In the genomic region with DNA sequence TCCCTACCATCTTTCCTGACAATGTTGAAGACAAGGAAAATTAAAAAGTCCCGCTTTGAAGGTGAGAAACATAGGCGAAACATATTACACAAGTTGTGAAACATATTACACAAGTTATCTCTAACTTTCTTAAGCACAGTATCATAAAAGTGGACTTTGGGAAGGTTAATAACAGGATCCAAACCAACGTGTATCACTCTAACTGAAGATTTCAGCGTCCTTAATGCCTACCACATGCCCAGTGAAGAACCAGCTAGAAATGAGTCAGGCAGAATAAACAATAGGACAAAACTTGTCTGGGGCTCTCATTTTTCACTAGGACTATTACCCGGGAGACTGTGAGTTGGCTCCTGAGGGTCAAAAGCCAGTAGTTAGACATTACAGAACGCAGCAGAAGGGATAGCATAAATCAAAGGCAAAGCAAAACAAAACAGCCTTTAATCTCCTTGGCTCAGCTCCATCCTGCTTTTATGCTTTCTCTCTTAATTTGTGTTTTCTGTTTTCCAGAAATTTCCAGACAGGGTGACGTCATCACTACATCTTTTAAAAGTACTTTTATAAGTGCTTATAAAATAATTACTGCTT, we compare ENCODE assay signal across 24 mouse cellular contexts.
DNase-seq lines count a peak whose midpoint lies in the region; ATAC-seq and TF ChIP-seq lines count a peak whose summit lies in the region.
"Had no signal": no experiment of that assay in that cellular context is flagged by ENCODE, and none has a peak within 500 bp of the region (broad histone marks: within the 10 kb centered on the region; RNA-seq: fewer than 3 reads in every experiment).

No protein-coding gene starts in this region.

- WGBS in lung, embryonic 14.5 days: 41% methylated on average over 7 of the region's 7 CpGs

- ATAC-seq in lung, embryonic 14.5 days (ENCODE audit: insufficient read depth): peak; percentile 75
- peak; percentile 74 for ATAC-seq in Patski
- ATAC-seq: CD4-positive, CD25-positive, alpha-beta regulatory T cell, adult 4 months; forebrain, postnatal 0 days; liver, embryonic 12.5 days had no signal

- H3K9ac ChIP-seq in lung, embryonic 14.5 days: no peak overlapping the region
- H3K9ac ChIP-seq: forebrain, postnatal 0 days; heart, embryonic 12.5 days; hindbrain, embryonic 13.5 days; limb, embryonic 12.5 days; liver, embryonic 12.5 days; lung, embryonic 15.5 days had no signal

- H3K27ac ChIP-seq in lung, embryonic 14.5 days (ENCODE audit: low read depth): no peak overlapping the region
- H3K27ac ChIP-seq: forebrain, embryonic 10.5 days; gastrocnemius, adult 2 months; hindbrain, embryonic 13.5 days; liver, embryonic 12.5 days; lung, embryonic 15.5 days had no signal

- H3K9me3 ChIP-seq in lung, embryonic 14.5 days (ENCODE audit: low read depth, low read length): no peaks in the 10 kb centered on the region
- H3K9me3 ChIP-seq: forebrain, embryonic 10.5 days; heart, embryonic 12.5 days; hindbrain, embryonic 13.5 days; limb, embryonic 12.5 days; liver, embryonic 12.5 days; lung, embryonic 15.5 days had no signal

- CTCF ChIA-PET in Patski (lab: Charles Lee): interaction anchor here (1.0 kb wide), 1 partner anchor 14 kb away, joined by 3 read pairs; no protein-coding TSS in a partner anchor

- H3K4me1 ChIP-seq in lung, embryonic 14.5 days (ENCODE audit: insufficient read depth): no peaks in the 10 kb centered on the region
- H3K4me1 ChIP-seq: heart, embryonic 12.5 days; hindbrain, embryonic 13.5 days; liver, embryonic 12.5 days; lung, embryonic 15.5 days had no signal

- POLR2A ChIA-PET in Patski (lab: Charles Lee): no interaction called here

- H3K4me3 ChIP-seq in lung, embryonic 14.5 days (ENCODE audit: low read depth, low read length): no peak overlapping the region
- H3K4me3 ChIP-seq: forebrain, embryonic 10.5 days; gastrocnemius, adult 2 months; heart, embryonic 12.5 days; hindbrain, embryonic 13.5 days; limb, embryonic 12.5 days; liver, embryonic 12.5 days; lung, embryonic 15.5 days had no signal

- H3K4me2 ChIP-seq in lung, embryonic 14.5 days: no peak overlapping the region
- H3K4me2 ChIP-seq: heart, embryonic 12.5 days; hindbrain, embryonic 13.5 days; limb, embryonic 12.5 days; liver, embryonic 12.5 days; lung, embryonic 15.5 days had no signal

- DNase-seq in lung, embryonic 14.5 days: peak; percentile 83
- no peak for DNase-seq in lung, postnatal 25 days (ENCODE audit: low spot score)
- peak; percentile 69 for DNase-seq in Patski (ENCODE audit: low read depth, low spot score)
- DNase-seq in embryo, embryonic 11 days: peak; percentile 58
- DNase-seq in mesoderm, embryonic 11.5 days (ENCODE audit: low read depth, low spot score): peak; percentile 63
- no peak for DNase-seq in frontal cortex, postnatal 10 days (ENCODE audit: low spot score in 2 of 2)
- DNase-seq in cerebellum, postnatal 4 days (ENCODE audit: low spot score in 2 of 2): no peak
- DNase-seq: cerebellum, adult 8-10 months; forebrain, postnatal 0 days; gastrocnemius, adult 2 months; heart, adult 11 months; heart, postnatal 14 days; kidney, postnatal 36 days; layer of hippocampus, adult 9-11 months; midbrain, embryonic 14.5 days; spleen, adult 18-20 months; thymus, postnatal 4 days had no signal

- no peak for TF ChIP-seq CTCF in lung, embryonic 14.5 days (IDR thresholded peaks at IDR 0.05; ENCODE audit: low read depth)
- no peak for TF ChIP-seq CTCF in Patski (IDR thresholded peaks at IDR 0.05)

- H3K36me3 ChIP-seq in lung, embryonic 14.5 days (ENCODE audit: insufficient read depth): no peaks in the 10 kb centered on the region
- H3K36me3 ChIP-seq: forebrain, embryonic 10.5 days; heart, embryonic 12.5 days; hindbrain, embryonic 13.5 days; limb, embryonic 12.5 days; liver, embryonic 12.5 days; lung, embryonic 15.5 days had no signal

- no peaks in the 10 kb centered on the region for H3K27me3 ChIP-seq in lung, embryonic 14.5 days (ENCODE audit: insufficient read depth, low read length)
- no peaks in the 10 kb centered on the region for H3K27me3 ChIP-seq in Patski
- H3K27me3 ChIP-seq: heart, embryonic 12.5 days; hindbrain, embryonic 13.5 days; limb, embryonic 12.5 days; liver, embryonic 12.5 days; lung, embryonic 15.5 days had no signal

- in situ Hi-C loops in Patski (cut with MboI; ENCODE audit: low pct_unique_long_range_greater_than_20kb): loop anchor here (25.0 kb wide), 1 partner anchor 1474 kb away; a partner anchor contains a TSS

Comparison
In these comparisons a context has a peak if more than half of its experiments do, and no peak if none do; other contexts are left out.
1. DNase-seq: peak in lung, embryonic 14.5 days (single experiment), Patski (single experiment), embryo, embryonic 11 days (single experiment) and mesoderm, embryonic 11.5 days (single experiment); none in lung, postnatal 25 days (single experiment), frontal cortex, postnatal 10 days (0 of 2) and cerebellum, postnatal 4 days (0 of 2).